Mouse (Mus musculus) ES-E14 (cell line): ENCODE measurements around the gene Cntn5. TPM values are rescaled to one million over a fixed set of nuclear protein-coding genes. Genes with fewer than 3 reads are reported as not detected.

ENCODE experiments used
- DNase-seq: peaks from one replicate; pipeline ENCODE4 v3.0.0-alpha.2; 2013; ENCODE audit warnings: low read depth, low spot score
- H3K27ac ChIP-seq: 2 replicates; pipeline ENCODE4 v1.5.1; 2012; ENCODE audit warnings: low read depth, mild to moderate bottlenecking, low read length, moderate library complexity, mixed read lengths; ENCODE audit not compliant: poor library complexity, insufficient read depth, severe bottlenecking
- H3K36me3 ChIP-seq: 2 replicates; pipeline ENCODE4 v1.6.1; 2012; ENCODE audit warnings: mild to moderate bottlenecking, low read length, moderate library complexity, mixed read lengths; ENCODE audit not compliant: control insufficient read depth, poor library complexity, insufficient read depth, severe bottlenecking
- H3K4me1 ChIP-seq, 2 experiments: fragments of 150-350 bp in 1 of 2; sonication (generic) in 1 of 2; 2 replicates each; pipeline ENCODE4 v1.6.1; 2012; ENCODE audit warnings: low read length in 2 of 2, mild to moderate bottlenecking in 1 of 2, mixed read lengths in 1 of 2; ENCODE audit not compliant: control insufficient read depth in 2 of 2, insufficient read depth in 2 of 2, poor library complexity in 1 of 2
- H3K4me3 ChIP-seq, 2 experiments: fragments of 150-350 bp in 1 of 2; sonication (generic) in 1 of 2; 2 replicates each; pipeline ENCODE4 v1.5.1; 2012; ENCODE audit warnings: low read length in 2 of 2, low read depth in 1 of 2, mild to moderate bottlenecking in 1 of 2, mixed read lengths in 1 of 2; ENCODE audit not compliant: insufficient read depth in 1 of 2, poor library complexity in 1 of 2, severe bottlenecking in 1 of 2
- H3K9ac ChIP-seq: 2 replicates; pipeline ENCODE4 v1.6.1; 2012; ENCODE audit warnings: low read depth, mild to moderate bottlenecking, low read length, mixed read lengths; ENCODE audit not compliant: poor library complexity, insufficient read depth, severe bottlenecking
- H3K9me3 ChIP-seq: fragments of 150-350 bp; sonication (generic); 2 replicates; pipeline ENCODE4 v1.6.1; 2012; ENCODE audit warnings: low read depth, mild to moderate bottlenecking, low read length; ENCODE audit not compliant: control insufficient read depth, insufficient read depth
- CHD2 ChIP-seq: IDR thresholded peaks from 2 replicates; pipeline ENCODE4 v1.6.1; 2014; ENCODE audit warnings: mild to moderate bottlenecking, low read depth, low read length, inconsistent platforms
- HCFC1 ChIP-seq: IDR thresholded peaks from 2 replicates; pipeline ENCODE4 v1.6.1; 2012; ENCODE audit warnings: low read length, inconsistent platforms, borderline replicate concordance; ENCODE audit not compliant: insufficient read depth
- MAFK ChIP-seq: IDR thresholded peaks from 2 replicates; pipeline ENCODE4 v1.6.1; 2014; ENCODE audit warnings: mild to moderate bottlenecking, low read depth, low read length, inconsistent platforms; ENCODE audit not compliant: insufficient read depth
- ZC3H11A ChIP-seq: IDR thresholded peaks from 2 replicates; pipeline ENCODE4 v1.6.1; 2012; ENCODE audit warnings: low read depth, mild to moderate bottlenecking, inconsistent platforms, low read length, borderline replicate concordance
- ZNF384 ChIP-seq: IDR thresholded peaks from 2 replicates; pipeline ENCODE4 v1.6.1; 2012; ENCODE audit warnings: low read depth, low read length, inconsistent platforms
- in situ Hi-C, 2 experiments: fragments of 600-800 bp; cut with MboI; formaldehyde crosslinking; loops; one replicate each; pipeline ENCODE4 v1.15.1; 2025; ENCODE audit warnings: low sequenced_read_pairs in 2 of 2, inconsistent platforms in 1 of 2; ENCODE audit not compliant: unreplicated experiment in 2 of 2
- total RNA-seq: library from RNA; depleted of rRNA; stranded (reverse); fragments of 300-350 nt; gene quantifications from 2 replicates; pipeline ENCODE4 v1.2.3, GENCODE M21; 2012

The Cntn5 gene
- total RNA-seq, 1 experiment: not detected

- no peak for DNase-seq
- no peaks in the 10 kb centered on the region for H3K9me3 ChIP-seq
- no peak for TF ChIP-seq CHD2
- TF ChIP-seq ZNF384: no peak
- TF ChIP-seq HCFC1: no peak
- no peak for TF ChIP-seq MAFK
- no peak for TF ChIP-seq ZC3H11A
- no peaks in the 10 kb centered on the region for H3K4me1 ChIP-seq
- H3K36me3 ChIP-seq: no peaks in the 10 kb centered on the region
- H3K27ac ChIP-seq: no peak overlapping the region
- no peak overlapping the region for H3K9ac ChIP-seq
- in situ Hi-C loops: no loop called here
- H3K4me3 ChIP-seq: no peak overlapping the region
Observed at GRCm38 (mm10) chr9:9799546-9799945, 1105.0 kb downstream of the Cntn5 start.

GRCm38 (mm10) chr9:9783680-9784079, 1120.9 kb downstream of the Cntn5 start:
- Histone ChIP-seq H3K36me3 (no peaks in the 10 kb centered on the region), H3K9me3 (no peaks in the 10 kb centered on the region), H3K4me3 (no peak overlapping the region), H3K27ac (no peak overlapping the region), H3K4me1 (no peaks in the 10 kb centered on the region), H3K9ac (no peak overlapping the region)
- TF ChIP-seq CHD2: no peak
- TF ChIP-seq ZC3H11A: peak; percentile 43; the same call in 1 of the 2 replicates
- in situ Hi-C loops: no loop called here
- no peak for DNase-seq

- Histone ChIP-seq H3K4me1 (no peaks in the 10 kb centered on the region), H3K4me3 (no peak overlapping the region), H3K36me3 (no peaks in the 10 kb centered on the region), H3K9ac (no peak overlapping the region), H3K27ac (no peak overlapping the region), H3K9me3 (no peaks in the 10 kb centered on the region)
- in situ Hi-C loops: no loop called here
- TF ChIP-seq CHD2 (no peak), MAFK (no peak), HCFC1 (no peak), ZC3H11A (no peak), ZNF384 (no peak)
- DNase-seq: no peak
Observed at GRCm38 (mm10) chr9:9781157-9781884, 1123.3 kb downstream of the Cntn5 start.

GRCm38 (mm10) chr9:9779646-9780045, 1124.9 kb downstream of the Cntn5 start:
- Histone ChIP-seq H3K9me3 (no peaks in the 10 kb centered on the region), H3K36me3 (no peaks in the 10 kb centered on the region), H3K9ac (no peak overlapping the region), H3K4me1 (no peaks in the 10 kb centered on the region), H3K27ac (no peak overlapping the region), H3K4me3 (no peak overlapping the region)
- DNase-seq: no peak
- in situ Hi-C loops: no loop called here
- TF ChIP-seq ZNF384 (no peak), ZC3H11A (no peak), MAFK (no peak), CHD2 (no peak), HCFC1 (no peak)

- Histone ChIP-seq H3K27ac (no peak overlapping the region), H3K9ac (no peak overlapping the region), H3K36me3 (no peaks in the 10 kb centered on the region), H3K9me3 (no peaks in the 10 kb centered on the region), H3K4me3 (no peak overlapping the region), H3K4me1 (no peaks in the 10 kb centered on the region)
- peak; percentile 65 for TF ChIP-seq MAFK
- no peak for TF ChIP-seq ZNF384
- in situ Hi-C loops: no loop called here
- DNase-seq: no peak
Observed at GRCm38 (mm10) chr9:9770777-9771176, 1133.8 kb downstream of the Cntn5 start.
